Mouse (Mus musculus): ENCODE measurements around the gene Ptger3.

The Ptger3 gene

DNA sequence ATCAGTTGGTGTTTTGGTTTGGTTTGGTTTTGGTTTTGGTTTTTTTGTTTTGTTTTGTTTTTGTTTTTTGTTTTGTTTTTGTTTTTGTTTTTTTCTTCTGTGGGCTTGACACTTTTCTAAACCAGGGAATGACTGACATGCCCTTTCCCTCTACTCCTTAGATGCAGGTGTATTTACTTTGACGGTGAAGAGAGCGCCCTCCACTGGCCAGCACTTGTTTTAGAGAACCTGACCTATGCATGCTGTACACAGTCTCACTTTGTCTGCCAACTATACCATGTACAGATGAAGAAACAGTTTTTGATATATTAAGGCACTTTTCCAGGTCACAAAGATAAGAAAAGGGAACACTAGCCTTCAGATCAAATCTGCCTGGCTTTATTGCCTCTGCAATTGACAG is 15.1 kb downstream of the Ptger3 start:
- no peak for DNase-seq (ENCODE audit: extremely low read depth, insufficient read length, low spot score)

GRCm38 (mm10) chr3:157582626-157583405 is 16.1 kb downstream of the Ptger3 start:
- DNase-seq (ENCODE audit: extremely low read depth, insufficient read length, low spot score): no peak

DNA sequence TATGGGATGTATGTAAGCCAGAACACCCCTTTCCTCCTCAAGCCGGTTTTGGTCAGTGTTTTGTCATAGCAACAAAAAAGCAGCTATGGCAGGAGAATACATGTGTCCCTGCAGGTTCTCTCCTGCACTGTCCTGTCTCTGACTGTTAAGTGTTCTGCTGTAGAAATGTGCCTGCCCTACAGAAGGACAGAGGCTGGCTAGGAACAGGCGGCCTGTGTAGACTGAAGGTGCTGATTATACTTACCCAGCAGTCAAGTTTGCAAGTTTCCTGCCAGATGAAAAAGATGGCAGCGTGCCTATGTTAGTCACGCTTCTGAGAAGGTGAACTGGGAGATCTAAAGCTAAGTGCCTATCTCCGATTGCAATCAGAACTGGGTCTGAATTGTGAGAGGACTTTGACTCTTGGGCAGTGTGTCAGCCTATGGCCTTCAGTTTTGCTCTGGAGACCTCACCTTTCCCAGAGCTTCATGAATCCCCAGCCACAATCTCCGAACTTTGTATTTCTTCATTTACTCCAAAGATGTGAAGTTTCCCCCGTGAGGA is 31.2 kb downstream of the Ptger3 start:
- no peak for DNase-seq (ENCODE audit: extremely low read depth, insufficient read length, low spot score)

DNA sequence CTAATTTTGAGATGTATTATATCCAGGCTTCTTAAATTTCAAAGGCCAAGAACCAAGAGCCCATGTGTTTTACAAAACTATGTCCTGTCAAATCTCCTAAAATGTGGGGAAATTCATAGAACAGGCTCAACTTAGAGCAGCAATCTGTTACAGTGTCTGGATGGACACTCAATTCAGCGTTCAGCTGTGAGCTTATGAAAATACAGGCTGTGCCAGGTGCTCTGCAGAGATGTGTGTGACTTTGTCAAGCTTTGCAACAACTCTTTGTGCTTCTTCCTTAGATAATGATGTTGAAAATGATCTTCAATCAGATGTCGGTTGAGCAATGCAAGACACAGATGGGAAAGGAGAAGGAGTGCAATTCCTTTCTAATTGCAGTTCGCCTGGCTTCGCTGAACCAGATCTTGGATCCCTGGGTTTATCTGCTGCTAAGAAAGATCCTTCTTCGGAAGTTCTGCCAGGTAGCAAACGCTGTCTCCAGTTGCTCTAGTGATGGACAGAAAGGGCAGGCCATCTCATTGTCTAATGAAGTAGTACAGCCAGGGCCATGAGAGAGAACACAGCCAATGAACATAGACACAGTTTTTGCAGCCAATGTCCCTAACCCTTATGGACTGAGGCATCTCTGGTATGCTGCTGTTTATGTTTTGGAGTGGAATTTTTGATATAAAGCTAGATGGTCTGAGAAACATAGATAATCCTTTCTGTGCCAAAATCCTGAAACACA is 38.2 kb downstream of the Ptger3 start:
- DNase-seq (ENCODE audit: extremely low read depth, insufficient read length, low spot score): no peak

GRCm38 (mm10) chr3:157605411-157605740 is 38.7 kb downstream of the Ptger3 start:
- DNase-seq (ENCODE audit: extremely low read depth, insufficient read length, low spot score): no peak

GRCm38 (mm10) chr3:157613542-157613941 is 46.9 kb downstream of the Ptger3 start:
- no peak for DNase-seq (ENCODE audit: extremely low read depth, insufficient read length, low spot score)

GRCm38 (mm10) chr3:157616949-157617348 is 50.3 kb downstream of the Ptger3 start:
- no peak for DNase-seq (ENCODE audit: extremely low read depth, insufficient read length, low spot score)

- DNase-seq (ENCODE audit: extremely low read depth, insufficient read length, low spot score): no peak
Observed at GRCm38 (mm10) chr3:157627407-157627806, 60.7 kb downstream of the Ptger3 start.

GRCm38 (mm10) chr3:157630671-157631070 is 64.0 kb downstream of the Ptger3 start:
- DNase-seq (ENCODE audit: extremely low read depth, insufficient read length, low spot score): no peak

- no peak for DNase-seq (ENCODE audit: extremely low read depth, insufficient read length, low spot score)
Observed at GRCm38 (mm10) chr3:157631383-157631782, 64.7 kb downstream of the Ptger3 start.

GRCm38 (mm10) chr3:157634431-157634830 is 67.7 kb downstream of the Ptger3 start:
- DNase-seq (ENCODE audit: extremely low read depth, insufficient read length, low spot score): no peak

- DNase-seq (ENCODE audit: extremely low read depth, insufficient read length, low spot score): no peak
Observed at GRCm38 (mm10) chr3:157635713-157636112, 69.0 kb downstream of the Ptger3 start.

- DNase-seq (ENCODE audit: extremely low read depth, insufficient read length, low spot score): no peak
Observed at GRCm38 (mm10) chr3:157636887-157637286, 70.2 kb downstream of the Ptger3 start.

DNA sequence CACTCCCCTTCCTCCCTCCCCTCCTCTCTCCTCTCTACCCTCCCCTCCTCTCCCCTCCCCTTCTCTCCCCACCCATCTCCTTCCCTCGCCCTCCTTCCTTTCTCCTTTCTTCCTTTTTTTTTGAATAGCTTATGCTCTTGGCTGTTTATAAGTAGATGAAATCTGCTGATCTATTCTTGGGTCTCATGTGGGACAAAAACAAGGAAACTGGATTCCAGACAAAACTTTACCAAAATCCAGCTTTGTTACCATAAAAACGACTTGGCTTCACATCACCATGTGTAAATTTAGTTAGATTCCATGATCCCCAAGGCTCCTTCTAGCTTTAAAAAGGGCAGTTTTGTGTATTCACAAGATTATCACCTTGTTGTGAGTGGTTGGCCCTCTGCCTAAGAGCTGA is 70.6 kb downstream of the Ptger3 start:
- no peak for DNase-seq (ENCODE audit: extremely low read depth, insufficient read length, low spot score)

DNA sequence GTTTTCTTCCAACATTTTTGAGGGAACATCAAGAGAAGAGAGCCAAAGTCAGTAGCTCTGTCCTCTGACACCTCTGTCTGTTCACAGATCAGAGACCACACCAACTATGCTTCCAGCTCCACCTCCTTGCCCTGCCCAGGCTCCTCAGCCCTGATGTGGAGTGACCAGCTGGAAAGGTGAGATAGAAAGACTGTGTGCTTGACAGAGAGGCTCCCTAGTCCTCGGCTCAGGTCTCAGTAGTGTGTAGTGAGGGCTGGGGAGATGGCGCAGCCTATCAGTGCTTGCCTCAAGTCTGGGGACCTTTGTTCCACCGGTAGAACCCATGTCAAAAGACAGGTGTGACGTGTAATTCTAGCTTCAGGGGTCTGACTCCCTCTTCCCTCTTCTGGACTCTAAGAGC is 74.9 kb downstream of the Ptger3 start:
- no peak for DNase-seq (ENCODE audit: extremely low read depth, insufficient read length, low spot score)

- no peak for DNase-seq (ENCODE audit: extremely low read depth, insufficient read length, low spot score)
Observed at GRCm38 (mm10) chr3:157661622-157662021, 94.9 kb downstream of the Ptger3 start.

GRCm38 (mm10) chr3:157664486-157665041 is 97.9 kb downstream of the Ptger3 start:
- no peak for DNase-seq (ENCODE audit: extremely low read depth, insufficient read length, low spot score)

GRCm38 (mm10) chr3:157665471-157665870 is 98.8 kb downstream of the Ptger3 start:
- DNase-seq (ENCODE audit: extremely low read depth, insufficient read length, low spot score): no peak

DNA sequence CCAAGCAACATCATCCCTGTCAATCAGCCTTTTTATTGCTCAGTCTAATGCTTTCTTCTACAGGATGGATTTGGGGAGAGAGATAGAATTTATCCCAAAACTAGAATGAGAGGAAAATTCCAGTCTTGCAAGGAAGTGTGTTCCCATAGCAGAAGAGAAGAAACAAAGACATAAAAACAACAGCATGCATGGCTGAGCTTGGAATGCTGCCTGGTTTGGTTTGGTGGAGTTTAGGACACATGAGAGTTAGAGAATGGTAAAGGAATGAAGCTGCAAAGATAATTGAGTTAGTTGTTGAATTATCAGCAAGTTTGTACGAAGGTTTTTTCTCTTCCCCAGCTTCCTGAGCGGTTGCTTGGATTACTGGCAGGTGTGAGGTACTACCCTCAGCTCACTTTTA is 99.5 kb downstream of the Ptger3 start:
- DNase-seq (ENCODE audit: extremely low read depth, insufficient read length, low spot score): no peak

- no peak for DNase-seq (ENCODE audit: extremely low read depth, insufficient read length, low spot score)
Observed at GRCm38 (mm10) chr3:157686105-157686504, 119.4 kb downstream of the Ptger3 start.

GRCm38 (mm10) chr3:157688419-157689162 is 121.9 kb downstream of the Ptger3 start:
- DNase-seq (ENCODE audit: extremely low read depth, insufficient read length, low spot score): no peak

All from 3134 (cell line).